Mouse (Mus musculus): ENCODE results near the gene Clasp1.

Gene Clasp1

DNA sequence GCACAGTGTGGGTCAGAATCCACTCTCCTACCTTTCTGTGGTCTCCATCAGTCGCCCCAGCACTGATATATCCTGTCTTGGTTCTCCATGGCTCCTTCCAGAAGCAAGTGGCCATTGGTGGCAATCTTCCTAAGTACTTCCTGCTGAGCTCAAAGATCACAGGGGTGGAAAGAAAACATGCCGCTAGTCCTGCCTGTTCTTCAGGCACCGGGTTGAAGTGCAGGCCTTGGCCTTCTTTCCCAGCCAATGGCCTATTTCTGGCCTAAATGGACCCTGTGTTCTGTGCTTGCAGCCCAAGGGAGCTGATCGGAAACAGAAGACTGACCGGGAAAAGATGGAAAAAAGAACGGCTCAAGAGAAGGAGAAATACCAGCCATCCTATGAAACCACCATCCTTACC lies 269.9 kb downstream of the Clasp1 start:
- DNase-seq (ENCODE audit: low read depth, low spot score) = no peak

DNA sequence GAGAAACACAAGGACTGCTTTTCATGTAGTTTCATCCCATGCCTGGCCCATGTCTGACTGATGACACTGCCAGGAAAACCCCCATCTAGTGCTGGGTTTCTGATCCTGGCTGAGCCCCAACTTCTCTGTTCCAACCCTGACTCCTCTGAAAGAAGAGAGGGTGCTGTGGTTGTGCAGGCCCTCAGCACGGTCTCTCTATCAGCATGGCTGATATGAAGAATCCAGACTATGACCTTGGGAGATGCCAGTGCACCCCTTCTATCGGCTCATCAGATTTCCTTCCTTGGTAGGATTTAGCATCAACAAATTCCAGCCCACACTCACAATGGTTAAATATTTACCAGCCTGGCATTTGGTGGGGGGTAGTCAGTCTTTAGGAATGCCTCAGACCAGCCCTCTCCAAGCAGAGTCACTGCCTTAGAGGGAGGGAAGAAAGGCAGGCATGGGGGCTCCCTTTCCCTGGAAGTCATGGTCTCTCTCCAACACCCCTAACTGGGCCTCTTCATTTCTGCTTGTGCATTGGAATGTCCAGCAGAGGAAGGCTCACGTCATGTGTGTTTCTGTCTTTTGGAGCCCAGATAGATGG lies 272.1 kb downstream of the Clasp1 start:
- DNase-seq (ENCODE audit: low read depth, low spot score) = no peak
